Mouse (Mus musculus): ENCODE data around the gene Obscn.

Gene Obscn

DNA sequence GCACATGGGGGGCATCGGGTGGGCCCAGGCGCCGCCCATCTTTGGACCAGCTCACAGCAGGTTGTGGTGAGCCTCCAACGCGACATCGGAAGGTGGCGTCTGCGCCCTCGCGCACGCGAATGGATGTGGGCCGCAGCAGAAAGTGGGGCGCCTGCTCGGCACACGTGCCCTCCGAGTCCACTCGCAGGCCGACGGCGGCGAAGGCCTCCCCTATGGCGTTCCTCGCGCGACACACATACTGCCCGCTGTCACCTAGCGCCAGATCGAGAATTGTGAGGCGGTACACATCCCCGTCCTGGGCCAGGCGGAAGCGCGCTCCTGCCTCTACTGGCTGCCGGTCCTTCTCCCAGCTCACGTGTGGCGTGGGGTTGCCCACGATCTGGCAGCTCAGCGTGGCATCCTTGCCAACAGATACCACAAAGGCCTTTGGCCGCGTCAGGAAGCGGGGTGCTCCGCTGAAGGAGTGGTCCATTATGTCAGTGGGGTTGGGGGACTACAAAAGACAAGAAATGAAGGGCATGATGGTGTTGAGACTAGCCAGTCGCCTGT is at the start of gene Obscn:
Gene Obscn, minus strand, starts transcription at position 499 of the 549 bp plus-strand sequence.
- DNase-seq (ENCODE audit: low read depth, low spot score), result no peak

DNA sequence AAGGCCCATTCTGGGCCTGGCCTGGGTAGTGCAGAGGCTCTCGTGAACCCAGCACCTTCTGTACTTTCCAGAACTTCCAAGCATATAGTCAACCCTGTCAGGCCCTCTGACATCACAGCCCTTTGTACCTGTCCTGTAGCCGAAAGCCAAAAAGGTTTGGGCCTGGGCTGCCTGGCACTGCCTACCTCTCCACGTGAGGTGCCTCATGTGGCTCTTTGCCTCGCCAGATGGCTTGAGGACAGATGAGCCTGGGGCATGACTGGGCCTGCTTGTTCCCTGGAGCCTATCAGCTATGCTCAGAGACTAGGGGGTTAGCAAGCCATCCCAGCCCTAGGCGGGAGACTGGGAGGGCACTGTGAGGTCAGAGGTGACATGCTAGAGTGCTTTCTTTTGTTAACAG is 49.3 kb upstream of the Obscn start:
- DNase-seq (ENCODE audit: low read depth, low spot score), result no peak

DNA sequence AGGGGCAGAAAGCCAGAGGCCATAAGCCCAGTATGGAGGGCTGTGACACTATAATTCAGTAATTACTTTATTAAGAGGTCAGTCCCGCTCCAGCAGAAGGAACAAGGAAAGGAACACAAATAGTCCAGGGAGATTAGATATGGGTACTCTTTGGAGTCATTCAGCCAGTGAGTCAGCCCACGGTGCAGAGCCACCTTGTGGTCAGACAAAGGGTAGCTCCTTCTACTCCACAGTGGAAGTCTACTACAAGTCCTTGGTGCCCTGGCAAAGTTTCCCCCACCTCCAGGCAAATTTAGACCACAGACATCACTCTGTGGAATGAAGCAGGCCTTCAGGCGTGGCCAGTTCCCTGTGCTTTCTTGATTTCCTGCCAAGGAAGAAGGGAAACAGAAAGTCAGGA is 47.6 kb upstream of the Obscn start:
- no peak for DNase-seq (ENCODE audit: low read depth, low spot score)

DNA sequence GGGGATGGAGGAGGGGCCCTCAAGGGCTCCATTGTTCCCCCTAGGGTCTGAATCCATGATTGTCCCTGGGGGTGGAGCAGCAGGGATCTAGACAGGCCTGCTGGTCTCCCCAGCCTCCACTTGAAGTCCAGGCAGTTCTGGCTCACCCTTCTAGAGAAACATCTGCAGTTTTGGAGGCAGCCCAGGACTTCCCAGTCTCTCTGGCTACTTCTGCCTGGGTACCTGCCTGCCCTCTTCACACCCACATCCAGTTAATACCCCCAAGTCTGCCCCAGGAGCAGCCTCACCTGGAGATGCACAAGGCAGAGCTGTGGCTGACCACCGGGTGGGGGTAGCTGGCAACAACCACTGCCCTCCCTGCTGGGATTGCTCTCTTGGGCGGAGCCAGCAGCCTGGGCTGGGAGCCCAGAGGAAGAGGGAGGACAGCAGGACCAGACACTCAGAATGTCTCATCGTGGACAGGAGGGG is 46.7 kb upstream of the Obscn start, which contains the start of gene Gjc2:
Gene Gjc2, minus strand, starts transcription at position 350 of the 468 bp plus-strand sequence.
- DNase-seq (ENCODE audit: low read depth, low spot score), result no peak

DNA sequence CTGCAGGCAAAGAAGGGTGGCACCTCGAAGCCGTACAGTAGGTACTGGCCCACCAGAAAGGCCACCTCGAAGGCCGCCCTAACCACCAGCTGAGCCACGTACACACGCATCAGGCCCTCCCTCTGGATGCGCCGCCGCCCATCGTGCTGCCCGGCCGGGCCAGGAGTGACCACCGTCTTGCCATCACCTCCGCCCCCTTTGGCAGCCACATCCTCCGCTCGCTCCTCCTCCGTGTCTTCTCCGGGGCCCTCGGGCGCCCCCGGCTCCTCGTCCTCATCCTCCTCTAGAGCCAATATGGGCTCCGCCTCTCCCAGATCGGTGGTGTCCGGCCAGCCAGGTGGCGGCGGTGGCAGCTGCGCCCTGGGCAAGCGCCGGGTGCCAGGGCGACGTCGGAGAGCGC is 40.7 kb upstream of the Obscn start:
- DNase-seq (ENCODE audit: low read depth, low spot score), result no peak

DNA sequence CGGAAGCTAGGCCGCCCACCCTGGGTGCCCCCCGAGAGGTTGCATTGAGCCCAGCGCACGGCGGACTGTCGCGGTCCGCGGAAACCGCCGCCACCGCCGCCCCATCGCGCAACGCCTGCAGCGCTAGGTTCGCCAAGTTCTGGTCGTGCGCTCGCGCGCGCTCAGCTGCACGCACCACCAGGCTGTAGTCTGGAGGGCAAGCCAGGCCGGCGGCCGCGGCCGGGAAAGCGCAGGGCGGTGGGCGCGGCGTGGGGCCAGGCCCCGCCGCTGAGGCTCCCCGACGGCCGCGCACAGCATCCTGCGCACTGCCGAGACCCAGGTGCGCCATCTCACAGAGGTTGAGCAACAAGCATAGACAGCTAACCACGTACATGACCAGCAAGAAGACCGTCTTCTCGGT is 40.3 kb upstream of the Obscn start:
- no peak for DNase-seq (ENCODE audit: low read depth, low spot score)

DNA sequence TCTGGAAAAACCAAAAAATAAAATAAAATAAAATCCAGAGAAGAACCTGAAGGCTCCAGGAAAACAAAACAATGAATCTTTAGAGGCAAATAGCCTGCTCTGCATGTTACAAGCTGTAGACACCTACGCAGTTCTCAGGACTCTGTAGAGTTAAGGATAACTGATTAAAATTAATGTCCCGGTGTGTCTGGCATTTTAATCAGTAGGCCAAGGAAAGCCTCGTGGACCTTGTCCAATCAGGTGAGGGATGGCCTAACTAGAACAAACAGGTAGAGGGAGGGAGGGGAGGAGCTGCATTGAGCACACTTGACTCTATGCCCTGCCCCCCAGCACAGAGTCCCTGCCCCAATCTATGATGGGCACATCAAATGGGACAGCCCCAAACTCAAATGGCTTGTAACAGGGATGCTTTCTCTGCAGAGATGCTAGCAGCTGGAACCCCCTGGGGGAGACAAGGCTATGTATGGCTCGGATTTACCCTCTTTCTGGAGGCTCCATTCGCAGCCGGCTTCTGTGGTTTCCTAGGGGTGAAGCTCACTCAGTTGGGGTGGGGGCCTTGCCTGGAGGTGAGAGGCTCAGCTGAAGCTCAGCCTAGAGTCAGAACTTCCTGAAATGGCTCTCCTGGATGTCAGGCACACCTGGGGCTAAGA is 38.1 kb upstream of the Obscn start:
- no peak for DNase-seq (ENCODE audit: low read depth, low spot score)

DNA sequence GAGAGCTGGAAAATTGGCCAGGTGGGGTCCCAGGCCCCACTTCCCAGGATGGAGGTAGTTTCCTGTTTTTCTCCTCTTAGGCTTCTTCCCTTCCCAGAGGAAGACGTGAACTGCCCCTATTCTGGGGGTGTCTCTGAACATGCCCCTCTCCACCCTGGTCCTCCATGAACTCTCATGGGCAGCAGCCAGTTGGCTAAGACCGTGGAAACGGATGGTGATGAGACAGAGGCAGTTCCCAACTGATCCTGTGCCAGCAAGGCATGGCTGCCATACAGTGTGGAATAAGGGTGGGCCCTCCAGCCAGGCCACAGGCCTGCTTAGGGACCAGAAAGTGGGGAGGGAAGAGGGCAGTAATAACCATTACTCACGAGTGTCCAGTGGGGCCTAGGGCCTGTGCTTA is 34.3 kb upstream of the Obscn start:
- no peak for DNase-seq (ENCODE audit: low read depth, low spot score)

DNA sequence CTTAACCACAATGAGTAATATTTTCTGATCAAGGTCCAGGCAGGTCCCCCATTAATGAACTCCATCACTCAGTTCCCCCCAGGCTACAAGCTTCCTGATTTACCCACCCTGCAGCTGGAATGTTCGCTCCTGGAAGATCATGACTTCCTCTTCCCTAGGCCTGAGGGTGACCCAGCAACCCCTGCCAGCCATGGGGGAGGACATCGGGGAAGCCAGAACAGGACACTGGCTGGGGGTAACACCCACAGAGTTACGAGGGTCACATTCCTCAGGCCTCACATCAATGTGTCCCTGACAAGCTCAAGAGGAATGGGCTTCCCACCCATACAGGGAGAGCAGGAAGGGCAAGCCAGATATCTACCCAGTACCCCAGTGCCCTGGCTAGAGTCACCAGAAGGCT is 33.6 kb upstream of the Obscn start:
- DNase-seq (ENCODE audit: low read depth, low spot score), result no peak

DNA sequence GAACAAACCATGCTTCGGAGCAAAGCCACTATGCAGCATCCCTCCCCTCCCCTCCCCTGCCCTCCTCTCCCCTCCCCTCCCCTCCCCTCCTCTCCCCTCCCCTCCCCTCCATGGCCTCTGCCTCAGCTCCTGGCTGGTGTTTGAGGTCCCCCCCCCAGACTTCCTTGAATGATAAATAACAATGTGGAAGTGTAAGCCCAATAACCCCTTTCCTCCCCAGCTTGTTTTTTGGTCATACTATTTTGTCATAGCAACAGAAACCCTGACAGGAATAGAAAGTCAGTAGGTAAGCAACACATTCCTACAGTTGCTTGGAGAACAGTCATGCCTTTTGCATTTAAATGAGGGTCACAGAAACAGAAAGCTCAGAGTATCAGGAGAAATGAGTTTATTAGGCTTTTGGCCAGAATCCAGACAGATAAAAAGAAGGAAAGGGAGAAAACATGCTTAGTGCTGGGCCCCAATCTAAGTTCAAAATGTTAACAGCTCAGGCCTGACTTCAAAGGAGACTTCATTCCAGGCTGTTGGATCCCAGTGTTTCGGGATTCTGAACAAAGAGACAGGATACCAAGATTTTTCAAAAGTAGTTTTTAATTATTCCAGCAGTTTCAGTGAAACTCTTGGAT is 29.5 kb upstream of the Obscn start:
- no peak for DNase-seq (ENCODE audit: low read depth, low spot score)

DNA sequence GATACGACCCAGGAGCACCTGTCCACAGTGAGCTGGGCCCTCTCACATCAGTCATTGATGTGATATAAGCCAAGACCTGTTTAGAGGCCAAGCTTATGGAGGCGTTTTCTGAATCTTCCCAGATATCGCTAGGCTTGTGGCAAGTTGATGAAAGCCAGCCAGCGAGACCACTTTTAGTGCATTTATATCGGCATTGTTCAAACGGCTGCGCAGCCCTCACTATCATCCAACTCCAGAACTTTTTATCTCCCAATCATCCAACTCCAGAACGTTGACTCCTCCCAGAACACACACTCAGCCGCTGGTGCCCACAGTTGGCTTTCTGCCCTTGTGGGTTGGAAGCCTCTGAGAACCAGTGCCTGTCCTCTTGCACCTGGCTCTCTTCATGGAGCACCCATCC is 28.2 kb upstream of the Obscn start:
- DNase-seq (ENCODE audit: low read depth, low spot score), result no peak

DNA sequence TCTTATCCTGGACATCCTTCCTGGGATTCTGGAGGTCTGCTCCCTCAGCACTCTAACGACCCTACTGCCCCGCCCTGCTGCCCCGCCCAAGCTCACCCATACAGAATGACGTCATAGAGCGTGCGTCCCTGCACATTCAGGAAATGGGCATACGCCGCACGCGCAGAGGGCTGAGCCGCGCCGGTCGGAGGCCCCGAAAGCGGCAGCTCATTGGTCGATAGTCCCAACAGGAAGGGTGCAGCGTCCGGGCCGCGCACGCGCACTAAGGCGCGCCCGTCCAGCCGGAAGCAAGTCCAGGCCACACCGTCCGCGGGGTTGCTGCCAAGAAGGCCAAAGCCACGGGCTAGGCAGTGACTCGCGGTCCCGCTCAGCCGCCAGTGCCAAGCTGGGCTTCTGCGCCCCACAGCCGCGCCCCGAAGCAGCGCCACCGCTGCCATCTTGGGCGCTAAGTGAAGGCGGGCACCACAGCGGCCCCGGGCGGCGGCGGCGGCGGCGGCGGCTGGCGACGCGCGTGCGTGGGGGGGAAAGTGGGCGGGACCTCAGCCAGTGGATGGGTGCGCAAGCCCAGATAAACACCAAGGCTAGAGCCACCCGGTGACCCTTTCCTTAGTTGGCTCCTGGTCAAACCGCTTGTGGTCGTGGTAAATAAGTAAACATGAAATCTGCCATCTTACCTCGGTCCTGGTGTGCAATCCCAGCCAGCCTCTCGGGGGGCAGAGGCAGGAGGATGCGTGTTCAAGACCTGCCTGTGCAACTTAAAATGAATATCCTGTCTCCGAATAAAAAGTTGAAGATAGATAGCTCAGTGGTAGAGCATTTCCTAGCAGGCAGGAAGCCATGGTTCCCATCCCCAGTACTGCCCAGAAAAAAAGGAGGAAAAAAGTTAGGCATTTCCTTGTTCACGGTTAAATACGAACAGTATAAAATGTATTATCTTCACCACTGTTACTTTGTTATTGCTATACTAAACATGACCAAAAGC is 27.3 kb upstream of the Obscn start, which contains the start of gene Iba57:
Gene Iba57, minus strand, starts transcription at position 485 of the 982 bp plus-strand sequence.
- peak; percentile 97 for DNase-seq (ENCODE audit: low read depth, low spot score)

DNA sequence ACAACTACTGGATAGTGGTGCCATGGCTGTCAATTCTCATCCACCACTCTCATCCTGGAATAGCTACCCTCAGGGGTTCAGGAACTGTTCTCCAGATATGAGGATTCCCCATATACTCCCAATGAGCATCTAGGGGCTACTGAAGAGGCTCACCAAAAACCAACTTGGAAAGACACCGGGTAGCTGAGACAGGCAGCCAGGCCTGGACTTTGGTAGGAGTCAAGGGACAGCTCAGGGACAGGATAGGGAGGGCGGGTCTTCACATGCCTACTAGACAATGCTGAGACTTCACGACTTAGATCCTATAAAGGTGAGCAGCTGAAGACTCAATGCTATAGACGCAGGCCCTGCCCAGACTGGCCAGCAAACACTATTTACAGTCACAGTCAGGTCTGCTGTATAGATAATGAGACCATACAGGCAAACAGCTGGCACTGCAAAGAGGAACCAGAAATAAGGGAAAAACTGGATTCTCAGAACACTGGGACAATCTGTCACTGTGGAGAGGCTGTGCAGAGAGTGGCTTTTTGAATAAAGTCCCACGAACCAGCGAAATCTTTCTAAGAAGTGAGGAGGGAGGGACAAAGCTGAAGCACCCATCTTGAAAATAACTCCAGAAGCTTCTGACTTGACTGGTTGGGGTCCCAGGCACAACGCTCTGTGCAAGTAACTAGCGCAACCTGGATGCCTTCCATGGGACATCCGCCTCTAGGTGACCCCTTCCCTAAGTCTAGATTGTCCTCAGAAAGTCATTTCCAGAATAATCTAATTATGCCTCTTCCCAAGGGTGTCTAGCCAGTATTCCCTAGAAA is 26.4 kb upstream of the Obscn start:
- no peak for DNase-seq (ENCODE audit: low read depth, low spot score)

DNA sequence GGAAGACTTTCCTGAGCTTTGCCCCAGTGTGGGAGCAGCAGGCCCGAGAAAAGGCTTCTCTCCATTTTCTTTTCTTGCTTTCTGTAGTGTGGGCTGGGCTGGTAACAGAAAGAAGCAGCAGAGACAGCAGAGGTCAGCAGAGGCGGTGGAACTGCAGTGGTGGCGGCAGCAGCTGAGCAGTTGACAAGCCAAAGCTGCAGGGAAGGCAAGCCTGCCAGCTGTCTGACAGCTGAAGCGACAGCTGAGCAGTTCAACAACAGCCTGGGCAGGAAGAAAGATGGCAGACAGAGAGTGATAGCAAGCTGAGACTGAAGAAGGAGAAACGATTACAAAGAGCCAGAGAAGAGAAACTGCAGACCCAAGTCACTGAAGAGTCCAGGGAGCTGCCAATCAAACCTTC is 25.2 kb upstream of the Obscn start:
- DNase-seq (ENCODE audit: low read depth, low spot score), result no peak

DNA sequence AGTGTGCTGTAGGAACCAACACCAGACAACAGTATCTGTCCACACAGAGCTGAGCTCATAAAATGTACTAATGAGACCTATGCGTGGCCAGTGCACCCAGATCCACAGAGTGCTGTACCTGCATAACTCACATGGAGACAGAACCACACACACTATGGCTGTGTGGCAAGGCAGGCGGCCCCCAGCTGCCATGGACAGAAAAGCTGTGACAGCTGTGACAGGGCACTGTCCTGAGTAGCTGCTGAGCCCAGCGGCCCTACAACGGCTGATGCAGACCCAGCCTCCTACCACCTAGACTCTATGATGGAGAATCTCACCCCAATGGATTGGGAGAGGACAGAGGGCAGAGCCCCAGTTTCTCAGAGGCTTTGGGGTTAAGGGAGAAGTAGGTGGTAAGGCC is 23.4 kb upstream of the Obscn start:
- DNase-seq (ENCODE audit: low read depth, low spot score), result no peak

DNA sequence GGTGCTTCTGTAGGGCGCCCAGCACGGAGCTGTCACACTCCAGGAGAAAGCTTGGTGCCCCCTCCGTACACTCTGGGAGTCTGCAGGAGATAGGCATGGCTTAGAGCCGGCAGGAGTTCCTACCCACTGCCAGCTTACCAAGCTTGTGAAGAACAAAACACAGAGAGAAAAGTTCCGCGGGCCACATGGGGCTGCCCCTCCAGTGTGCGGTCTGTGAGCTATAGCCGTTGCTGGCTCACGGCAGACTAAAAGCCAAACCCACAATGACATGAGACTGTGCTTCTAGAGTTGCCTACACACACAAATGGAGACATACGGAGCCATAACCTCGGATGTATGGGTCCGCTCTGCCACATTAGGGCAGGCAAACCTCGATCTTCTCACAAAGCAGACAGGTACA is 22.9 kb upstream of the Obscn start:
- DNase-seq (ENCODE audit: low read depth, low spot score), result no peak

DNA sequence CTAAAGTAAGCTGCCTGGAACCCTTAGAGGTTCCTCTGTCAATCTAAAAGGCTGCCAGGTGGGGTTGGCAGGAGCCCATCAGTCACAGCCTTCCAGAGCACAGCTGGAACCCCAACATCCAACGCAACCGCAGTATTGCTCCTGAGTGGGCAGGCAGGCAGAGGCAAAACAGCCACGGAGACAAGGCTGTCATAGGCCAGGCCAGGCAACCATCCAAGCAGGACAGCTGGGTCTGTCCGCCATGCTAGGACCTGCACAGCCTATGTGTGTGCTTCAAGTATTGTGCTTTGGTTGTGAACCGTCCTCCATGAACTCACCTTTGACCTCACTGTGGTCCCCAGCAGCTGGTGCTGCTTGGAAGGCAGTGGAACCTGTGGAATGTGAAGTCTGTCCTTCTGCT is 19.7 kb upstream of the Obscn start:
- no peak for DNase-seq (ENCODE audit: low read depth, low spot score)

DNA sequence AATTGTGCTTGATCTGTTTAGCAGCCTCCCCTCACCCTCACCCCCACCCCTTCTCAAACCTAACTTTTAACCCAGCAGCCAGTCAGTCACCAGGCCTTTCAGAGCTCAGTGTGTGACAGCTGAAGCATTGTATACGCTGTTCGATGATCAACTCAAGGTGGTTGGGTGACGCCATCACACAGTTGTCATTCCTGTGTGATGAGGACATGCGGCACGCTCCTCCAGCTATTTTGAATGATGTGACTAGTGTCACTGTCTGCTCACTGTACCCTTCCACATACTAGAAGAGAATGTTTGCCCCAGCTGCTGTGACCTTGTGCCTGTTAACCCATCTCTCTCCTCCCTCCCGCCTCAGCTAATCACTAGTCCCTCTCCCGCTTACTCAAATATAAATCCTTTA is 18.0 kb upstream of the Obscn start:
- no peak for DNase-seq (ENCODE audit: low read depth, low spot score)

DNA sequence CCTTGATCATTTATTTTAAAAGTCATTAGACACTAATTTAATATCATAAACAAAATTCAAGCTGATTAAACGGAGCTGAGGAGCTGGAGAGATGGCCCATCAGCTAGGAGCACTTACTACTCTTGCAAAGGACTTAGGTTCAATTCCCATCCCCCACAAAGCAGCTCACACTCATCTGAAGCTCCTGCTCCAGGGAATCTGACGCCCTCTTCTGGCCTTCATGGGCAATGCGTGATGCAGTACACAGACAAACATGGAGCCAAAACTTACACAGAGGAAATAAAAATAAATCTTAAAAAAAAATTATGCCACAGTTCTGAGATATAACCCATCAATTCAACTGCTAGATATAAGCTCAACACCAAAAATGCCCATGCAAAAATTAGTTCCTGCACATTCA is 15.5 kb upstream of the Obscn start:
- DNase-seq (ENCODE audit: low read depth, low spot score), result no peak

DNA sequence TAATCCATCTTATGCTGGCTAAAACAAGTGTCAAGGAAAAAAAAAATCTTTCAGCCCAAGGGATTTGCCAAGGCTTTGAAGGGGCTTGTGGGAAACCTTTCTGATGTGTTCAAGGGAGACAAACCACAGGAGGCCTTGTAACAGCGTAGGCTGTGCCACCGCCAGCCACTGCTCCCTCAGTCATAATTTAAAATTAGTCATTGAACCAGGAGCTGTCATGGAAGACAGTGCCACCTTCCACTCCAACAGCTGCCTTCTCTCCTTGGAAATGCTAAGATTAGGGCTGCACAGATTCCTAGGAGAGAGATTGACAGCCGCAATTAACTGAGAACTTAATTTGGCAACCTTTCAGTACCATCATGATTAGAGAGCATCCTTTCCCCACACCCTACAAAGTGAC is 13.1 kb upstream of the Obscn start:
- DNase-seq (ENCODE audit: low read depth, low spot score), result no peak

DNA sequence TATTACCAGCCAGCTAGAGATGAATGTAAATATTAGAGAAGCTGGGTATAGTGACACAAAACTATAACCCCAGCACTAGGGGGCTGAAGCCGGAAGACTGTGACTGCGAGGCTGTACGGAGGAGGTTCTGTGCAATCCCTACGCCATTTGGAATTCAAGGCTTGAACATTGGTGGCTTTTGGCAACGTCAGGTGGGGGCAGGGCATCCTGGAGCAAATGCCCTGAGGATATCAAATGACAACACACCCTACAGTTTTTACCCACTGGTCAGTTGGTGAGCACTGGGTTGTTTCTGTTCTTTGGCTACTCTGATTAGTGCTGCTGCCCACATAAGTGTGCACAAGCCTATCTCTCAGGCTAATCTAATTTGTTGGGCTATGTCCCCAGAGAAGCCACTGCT is 6.8 kb upstream of the Obscn start:
- DNase-seq (ENCODE audit: low read depth, low spot score), result no peak
